Comparison of ENCODE assay signal across 14 mouse cellular contexts in genomic region chr4:62641230-62641589, GRCm38 (mm10).
DNase-seq lines count a peak whose midpoint lies in the region; ATAC-seq and TF ChIP-seq lines count a peak whose summit lies in the region.
"Had no signal": no experiment of that assay in that cellular context is flagged by ENCODE, and none has a peak within 500 bp of the region (broad histone marks: within the 10 kb centered on the region; RNA-seq: fewer than 3 reads in every experiment).

No protein-coding gene starts in this region.

- ATAC-seq in embryonic facial prominence, embryonic 15.5 days (ENCODE audit: insufficient number of reproducible peaks, low FRiP score, low TSS enrichment, low read depth), result no peak
- peak; percentile 13; the same call in 1 of the 2 replicates for ATAC-seq in megakaryocyte, adult 5-6 weeks (ENCODE audit: poor library complexity, severe bottlenecking)
- ATAC-seq in frontal cortex, adult (ENCODE audit: low TSS enrichment), result no peak
- ATAC-seq: forebrain, embryonic 16.5 days; inflammation-experienced regulatory T-cells, adult 6 months had no signal

- no peak overlapping the region for H3K4me3 ChIP-seq in layer of hippocampus, adult 2 months
- H3K4me3 ChIP-seq in embryonic facial prominence, embryonic 15.5 days (replicated peaks), result no peak overlapping the region

- intact Hi-C loops in heart, postnatal 25 days (cut with DNase I), result loop anchor here (2.0 kb wide), 2 partner anchors 18 to 52 kb away; no protein-coding TSS in a partner anchor

- peaks cover 28% of the 10 kb centered on the region for H3K4me1 ChIP-seq in embryonic facial prominence, embryonic 15.5 days

- H3K36me3 ChIP-seq in embryonic facial prominence, embryonic 15.5 days, result no peaks in the 10 kb centered on the region
- H3K36me3 ChIP-seq: G1E had no signal

- 21% methylated on average over 11 of the region's 11 CpGs for WGBS in embryonic facial prominence, embryonic 15.5 days

- no peak for DNase-seq in layer of hippocampus, adult 2 months (ENCODE audit: low spot score in 2 of 2)
- DNase-seq in layer of hippocampus, adult 9-11 months, result no peak
- peak; percentile 58 for DNase-seq in heart, postnatal 25 days (ENCODE audit: low spot score)
- no peak for DNase-seq in urinary bladder, postnatal 14 days (ENCODE audit: low spot score)
- DNase-seq: adrenal gland, adult 2 months; cerebellum, adult 9-11 months; retina, postnatal 1 day; thymus, postnatal 4 days had no signal

- peak overlapping the region; percentile 55; the same call in 1 of the 2 replicates for H3K27ac ChIP-seq in layer of hippocampus, adult 2 months
- 0 out of 2 replicates have a peak overlapping the region, but pooled peaks have one; percentile 56 for H3K27ac ChIP-seq in embryonic facial prominence, embryonic 15.5 days (replicated peaks)

- no peak overlapping the region for H3K4me2 ChIP-seq in embryonic facial prominence, embryonic 15.5 days (replicated peaks)

- H3K9ac ChIP-seq in embryonic facial prominence, embryonic 15.5 days, result no peak overlapping the region

- no peaks in the 10 kb centered on the region for H3K27me3 ChIP-seq in embryonic facial prominence, embryonic 15.5 days

- H3K9me3 ChIP-seq in embryonic facial prominence, embryonic 15.5 days (replicated peaks), result no peaks in the 10 kb centered on the region

- TF ChIP-seq CTCF in layer of hippocampus, adult 2 months (conservative IDR thresholded peaks at IDR 0.05), result no peak
